Mouse (Mus musculus) liver, embryonic 14.5 days (tissue): ENCODE data around the gene Rftn1. TPM values are rescaled to one million over a fixed set of nuclear protein-coding genes. Genes with fewer than 3 reads are reported as not detected.

ENCODE experiments used
- ATAC-seq: fragments of 200-750 bp; cut with Nextera tagmentation; 2 replicates; pipeline ENCODE4 v1.8.0; 2017; ENCODE audit warnings: moderate number of reproducible peaks, mild to moderate bottlenecking, moderate library complexity; ENCODE audit not compliant: insufficient read depth
- DNase-seq, 3 experiments: peaks; one replicate each; pipeline ENCODE4 v3.0.0-alpha.2; 2012 to 2013; ENCODE audit warnings: low read depth in 3 of 3, low spot score in 3 of 3
- H3K27ac ChIP-seq: fragments of 300-500 bp; sonication (generic); 2 replicates; pipeline ENCODE4 v1.5.1; 2014; ENCODE audit warnings: moderate library complexity, mild to moderate bottlenecking, control low read depth, inconsistent platforms
- H3K27me3 ChIP-seq: fragments of 300-500 bp; sonication (generic); 2 replicates; pipeline ENCODE4 v1.6.1; 2014; ENCODE audit warnings: mild to moderate bottlenecking, low read length, moderate library complexity; ENCODE audit not compliant: control insufficient read depth, insufficient read depth
- H3K36me3 ChIP-seq: fragments of 300-500 bp; sonication (generic); replicated peaks from 2 replicates; pipeline ENCODE4 v1.6.1; 2014; ENCODE audit warnings: low read depth; ENCODE audit not compliant: control insufficient read depth, insufficient read depth
- H3K4me1 ChIP-seq, 2 experiments: fragments of 200-500 bp in 1 of 2; fragments of 300-500 bp in 1 of 2; sonication (generic) in 1 of 2; replicated peaks; 2 replicates each; pipeline ENCODE4 v1.6.1; 2012 to 2014; ENCODE audit warnings: antibody characterized with exemption in 1 of 2, inconsistent platforms in 1 of 2, low read length in 1 of 2; ENCODE audit not compliant: control insufficient read depth in 2 of 2, insufficient read depth in 2 of 2
- H3K4me2 ChIP-seq: fragments of 300-500 bp; sonication (generic); 2 replicates; pipeline ENCODE4 v1.6.1; 2014; ENCODE audit warnings: low read depth, mild to moderate bottlenecking, control low read depth, moderate library complexity
- H3K4me3 ChIP-seq, 2 experiments: fragments of 200-500 bp in 1 of 2; fragments of 300-500 bp in 1 of 2; sonication (generic) in 1 of 2; 2 replicates each; pipeline ENCODE4 v1.5.1; 2012 to 2014; ENCODE audit warnings: low read depth in 2 of 2, low read length in 2 of 2, mild to moderate bottlenecking in 2 of 2, control low read depth in 1 of 2, inconsistent platforms in 1 of 2, moderate library complexity in 1 of 2; ENCODE audit not compliant: insufficient read depth in 1 of 2
- H3K9ac ChIP-seq: fragments of 300-500 bp; sonication (generic); replicated peaks from 2 replicates; pipeline ENCODE4 v1.6.1; 2014; ENCODE audit warnings: mild to moderate bottlenecking, control low read depth, moderate library complexity
- H3K9me3 ChIP-seq: fragments of 300-500 bp; sonication (generic); 2 replicates; pipeline ENCODE4 v1.6.1; 2016; ENCODE audit warnings: low read length, mixed read lengths; ENCODE audit not compliant: control insufficient read depth
- CTCF ChIP-seq: IDR thresholded peaks from 2 replicates; pipeline ENCODE4 v1.5.1; 2016; ENCODE audit warnings: antibody characterized with exemption, low read depth, control low read depth
- EP300 ChIP-seq: IDR thresholded peaks from 2 replicates; pipeline ENCODE4 v1.6.1; 2016; ENCODE audit warnings: antibody characterized with exemption, low read depth
- WGBS: fragments of 180-500 bp; shearing (Covaris S2); extraction: QIAGEN DNeasy Blood & Tissue Kit; methylation state at CpG from one replicate; pipeline ENCODE4 v1.1.7; 2014; ENCODE audit not compliant: insufficient replicate concordance; 5-methylcytosine and 5-hydroxymethylcytosine counted together
- polyA plus RNA-seq, 2 experiments: library from polyadenylated mRNA; depleted of rRNA in 1 of 2; stranded (reverse) in 1 of 2; unstranded in 1 of 2; fragments of >200 nt; fragmentation: Nextera tagmentation in 1 of 2; extraction: Ambion mirVana in 1 of 2; gene quantifications; 2 replicates each; pipeline versions ENCODE4 v1.2.1 to v1.2.3; 2012 to 2014

Rftn1 gene
- polyA plus RNA-seq, 2 experiments = 2.2 to 3.2 TPM

DNA sequence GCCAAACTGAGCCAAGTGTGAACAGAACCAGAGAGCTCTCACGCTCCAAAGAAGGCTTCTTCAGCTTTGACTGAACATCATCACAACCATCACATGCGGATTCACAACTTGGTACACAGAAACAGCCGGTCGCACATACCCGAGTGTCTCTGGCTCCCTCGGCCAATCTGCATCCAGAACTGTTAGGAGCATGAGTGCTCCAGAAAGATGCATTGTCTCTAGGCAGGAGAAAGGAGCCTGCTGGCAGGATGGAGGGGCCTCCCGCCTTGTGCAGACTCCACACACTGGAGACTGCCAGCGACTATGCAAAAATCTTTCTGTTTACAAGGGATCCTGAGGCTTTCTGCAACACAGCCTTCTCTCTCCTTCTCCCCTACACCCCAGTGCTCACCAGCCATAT, 75.8 kb downstream of the Rftn1 start:
- H3K36me3 ChIP-seq = no peaks in the 10 kb centered on the region
- no peak overlapping the region for H3K27ac ChIP-seq
- H3K9ac ChIP-seq = no peak overlapping the region
- no peak overlapping the region for H3K4me2 ChIP-seq
- H3K9me3 ChIP-seq = no peaks in the 10 kb centered on the region
- ATAC-seq = no peak
- no peak overlapping the region for H3K4me3 ChIP-seq
- WGBS = 76% methylated on average over 8 of the region's 8 CpGs
- DNase-seq = no peak
- no peaks in the 10 kb centered on the region for H3K27me3 ChIP-seq
- no peaks in the 10 kb centered on the region for H3K4me1 ChIP-seq
- TF ChIP-seq CTCF = no peak

GRCm38 (mm10) chr17:50110650-50111415, 79.6 kb downstream of the Rftn1 start:
- no peak for ATAC-seq
- Histone ChIP-seq H3K4me3 (no peak overlapping the region), H3K27ac (no peak overlapping the region)

DNA sequence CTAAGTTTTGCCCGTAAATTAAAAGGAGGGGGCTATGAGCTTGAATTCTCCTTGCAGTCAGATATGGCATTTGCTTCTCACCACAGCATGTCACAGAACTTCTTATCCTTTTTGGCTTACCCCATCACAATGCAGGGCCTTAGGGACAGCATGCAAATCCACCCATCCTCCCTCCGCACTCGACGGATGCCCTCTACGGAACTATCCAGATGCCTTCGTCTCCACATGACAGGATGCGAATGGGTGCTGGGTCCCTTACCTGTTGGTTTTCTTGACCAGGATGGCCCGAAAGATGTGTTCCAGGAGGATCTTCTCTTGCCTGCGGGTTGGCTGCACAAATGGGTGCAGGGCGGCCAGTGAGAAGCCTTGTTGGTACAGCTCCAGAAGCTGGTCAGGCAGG, 83.7 kb downstream of the Rftn1 start:
- no peaks in the 10 kb centered on the region for H3K27me3 ChIP-seq
- DNase-seq = no peak
- no peak for ATAC-seq
- no peak overlapping the region for H3K27ac ChIP-seq
- no peaks in the 10 kb centered on the region for H3K4me1 ChIP-seq
- WGBS = 85% methylated on average over 10 of the region's 10 CpGs
- no peak overlapping the region for H3K4me2 ChIP-seq
- H3K9me3 ChIP-seq = no peaks in the 10 kb centered on the region
- no peak overlapping the region for H3K4me3 ChIP-seq
- no peak overlapping the region for H3K9ac ChIP-seq
- no peaks in the 10 kb centered on the region for H3K36me3 ChIP-seq
- TF ChIP-seq CTCF = no peak
- TF ChIP-seq EP300 = no peak

More at GRCm38 (mm10) chr17:50110650-50111415, 79.6 kb downstream of the Rftn1 start:
- Histone ChIP-seq H3K27me3 (no peaks in the 10 kb centered on the region), H3K9me3 (no peaks in the 10 kb centered on the region), H3K4me2 (no peak overlapping the region), H3K9ac (no peak overlapping the region), H3K36me3 (no peaks in the 10 kb centered on the region), H3K4me1 (no peaks in the 10 kb centered on the region)
- 59% methylated on average over 14 of the region's 14 CpGs for WGBS
- TF ChIP-seq EP300 = no peak
- no peak for TF ChIP-seq CTCF
- DNase-seq = no peak

- H3K9ac ChIP-seq = no peak overlapping the region
- 0 out of 4 replicates have a peak, but pooled peaks cover 0 to 2% of the 10 kb centered on the region in 2 experiments for H3K4me1 ChIP-seq
- H3K27me3 ChIP-seq = no peaks in the 10 kb centered on the region
- H3K9me3 ChIP-seq = no peaks in the 10 kb centered on the region
- WGBS = 67% methylated on average over 3 of the region's 3 CpGs
- no peak overlapping the region for H3K27ac ChIP-seq
- no peaks in the 10 kb centered on the region for H3K36me3 ChIP-seq
- no peak overlapping the region for H3K4me2 ChIP-seq
- TF ChIP-seq EP300 (no peak), CTCF (no peak)
- H3K4me3 ChIP-seq = no peak overlapping the region
- ATAC-seq (no peak), DNase-seq (no peak)
Measured at GRCm38 (mm10) chr17:50104131-50104530, 86.3 kb downstream of the Rftn1 start.

DNA sequence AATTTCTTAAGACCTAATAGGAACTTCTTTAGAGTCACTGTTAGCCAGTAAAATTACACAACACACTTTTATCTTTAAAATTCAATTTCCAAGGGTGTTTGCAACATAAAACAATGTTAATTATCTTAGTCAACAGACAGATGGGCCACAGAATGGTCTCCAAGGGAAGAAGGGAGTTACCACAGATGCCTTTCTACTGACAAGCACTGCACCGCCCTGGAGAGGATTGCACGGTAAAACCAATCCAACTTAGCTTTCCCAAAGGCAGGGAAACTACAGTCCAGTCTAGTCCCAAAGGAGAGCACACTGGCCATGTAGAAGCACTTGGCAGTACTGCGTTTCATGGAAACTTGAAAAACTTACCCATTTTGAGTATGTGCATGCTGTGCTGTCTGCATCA, 89.1 kb downstream of the Rftn1 start:
- TF ChIP-seq EP300 (no peak), CTCF (no peak)
- Histone ChIP-seq H3K9me3 (no peaks in the 10 kb centered on the region), H3K4me3 (no peak overlapping the region), H3K9ac (no peak overlapping the region), H3K36me3 (no peaks in the 10 kb centered on the region), H3K4me1 (0 out of 4 replicates have a peak, but pooled peaks cover 0 to 2% of the 10 kb centered on the region in 2 experiments), H3K27me3 (no peaks in the 10 kb centered on the region), H3K27ac (no peak overlapping the region), H3K4me2 (no peak overlapping the region)
- ATAC-seq (no peak), DNase-seq (no peak)
- WGBS = 64% methylated on average over 3 of the region's 3 CpGs
